Mouse (Mus musculus) kidney, adult 2 months (tissue): ENCODE results near the gene Gad1. TPM values are rescaled to one million over a fixed set of nuclear protein-coding genes. Genes with fewer than 3 reads are reported as not detected.

Source experiments
- DNase-seq: peaks from one replicate; pipeline ENCODE4 v3.0.0; 2021
- H3K27ac ChIP-seq: fragments of 200-500 bp; 2 replicates; pipeline ENCODE4 v1.5.1; 2012; ENCODE audit warnings: low read depth, low read length, control low read depth, inconsistent platforms; ENCODE audit not compliant: insufficient read depth
- H3K27me3 ChIP-seq: fragments of 200-500 bp; replicated peaks from 2 replicates; pipeline ENCODE4 v1.6.1; 2012; ENCODE audit warnings: mild to moderate bottlenecking, moderate library complexity, low read length, inconsistent platforms; ENCODE audit not compliant: control insufficient read depth, insufficient read depth
- H3K36me3 ChIP-seq: fragments of 200-500 bp; 2 replicates; pipeline ENCODE4 v1.6.1; 2012; ENCODE audit warnings: mild to moderate bottlenecking, moderate library complexity, low read length, inconsistent platforms; ENCODE audit not compliant: control insufficient read depth, insufficient read depth
- H3K4me1 ChIP-seq: fragments of 200-500 bp; 2 replicates; pipeline ENCODE4 v1.6.1; 2011; ENCODE audit warnings: low read length; ENCODE audit not compliant: control insufficient read depth, insufficient read depth
- H3K4me3 ChIP-seq: fragments of 200-500 bp; 2 replicates; pipeline ENCODE4 v1.5.1; 2011; ENCODE audit warnings: mild to moderate bottlenecking, low read depth, low read length, control low read depth; ENCODE audit not compliant: insufficient read depth
- CTCF ChIP-seq: fragments of 200-500 bp; conservative IDR thresholded peaks from 2 replicates; pipeline ENCODE4 v1.5.1; 2011; ENCODE audit warnings: low read depth, mild to moderate bottlenecking, control low read depth, low read length, moderate library complexity, mixed read lengths; ENCODE audit not compliant: insufficient read depth, insufficient read length
- POLR2A ChIP-seq: fragments of 200-500 bp; IDR thresholded peaks from one replicate; pipeline ENCODE4 v1.6.1; 2011; ENCODE audit warnings: low read depth, low read length, control low read depth
- WGBS: fragments of 180-500 bp; shearing (Covaris S2); methylation state at CpG from one replicate; pipeline ENCODE4 v1.1.7; 2018; 5-methylcytosine and 5-hydroxymethylcytosine counted together
- polyA plus RNA-seq: library from polyadenylated mRNA; depleted of rRNA; stranded (reverse); fragments of >200 nt; gene quantifications from 2 replicates; pipeline ENCODE4 v1.2.3, GENCODE M21; 2012; rRNA removed

The Gad1 gene
- polyA plus RNA-seq, 1 experiment: 0.31 TPM

- no peak overlapping the region; the same call in 1 of the 2 replicates for H3K27ac ChIP-seq
- no peak overlapping the region for H3K4me3 ChIP-seq
- no peaks in the 10 kb centered on the region for H3K27me3 ChIP-seq
- no peaks in the 10 kb centered on the region for H3K4me1 ChIP-seq
- peak; percentile 54 for DNase-seq
- WGBS: 44% methylated on average over 16 of the region's 16 CpGs
- TF ChIP-seq CTCF (no peak), POLR2A (no peak)
- H3K36me3 ChIP-seq: no peaks in the 10 kb centered on the region
Observed at GRCm38 (mm10) chr2:70642971-70643565, 90.2 kb downstream of the Gad1 start.

GRCm38 (mm10) chr2:70645266-70645780 lies 92.5 kb downstream of the Gad1 start:
- WGBS: 65% methylated on average over 6 of the region's 6 CpGs
- no peak for TF ChIP-seq CTCF
- TF ChIP-seq POLR2A: no peak

GRCm38 (mm10) chr2:70647681-70648080 lies 94.8 kb downstream of the Gad1 start:
- WGBS: 47% methylated on average over 4 of the region's 4 CpGs

More at GRCm38 (mm10) chr2:70645266-70645780, 92.5 kb downstream of the Gad1 start:
- Histone ChIP-seq H3K4me1 (no peaks in the 10 kb centered on the region), H3K36me3 (no peaks in the 10 kb centered on the region), H3K27me3 (no peaks in the 10 kb centered on the region), H3K4me3 (no peak overlapping the region), H3K27ac (no peak overlapping the region)
- DNase-seq: no peak

GRCm38 (mm10) chr2:70648271-70648670 lies 95.4 kb downstream of the Gad1 start:
- DNase-seq: no peak
- TF ChIP-seq CTCF (no peak), POLR2A (no peak)
- 86% methylated on average over 5 of the region's 5 CpGs for WGBS
- Histone ChIP-seq H3K4me3 (no peak overlapping the region), H3K4me1 (no peaks in the 10 kb centered on the region), H3K36me3 (no peaks in the 10 kb centered on the region), H3K27ac (no peak overlapping the region), H3K27me3 (no peaks in the 10 kb centered on the region)

More at GRCm38 (mm10) chr2:70647681-70648080, 94.8 kb downstream of the Gad1 start:
- no peak overlapping the region for H3K4me3 ChIP-seq
- TF ChIP-seq POLR2A: no peak
- TF ChIP-seq CTCF: no peak; the same call in 1 of the 2 replicates
- H3K36me3 ChIP-seq: no peaks in the 10 kb centered on the region
- DNase-seq: no peak
- no peaks in the 10 kb centered on the region for H3K27me3 ChIP-seq
- H3K27ac ChIP-seq: no peak overlapping the region
- H3K4me1 ChIP-seq: no peaks in the 10 kb centered on the region

- Histone ChIP-seq H3K4me3 (no peak overlapping the region), H3K27me3 (no peaks in the 10 kb centered on the region), H3K4me1 (no peaks in the 10 kb centered on the region), H3K27ac (no peak overlapping the region), H3K36me3 (no peaks in the 10 kb centered on the region)
- WGBS: 89% methylated on average over 4 of the region's 4 CpGs
- TF ChIP-seq CTCF: no peak
- no peak for TF ChIP-seq POLR2A
- no peak for DNase-seq
Observed at GRCm38 (mm10) chr2:70649471-70649870, 96.6 kb downstream of the Gad1 start.

Other genes with a start within 250 kb of the Gad1 start
- gene Sp5, start 78.1 kb upstream of the Gad1 start, polyA plus RNA-seq: 7.0 and 11.6 TPM in 2 replicates
- gene Erich2, start 44.3 kb upstream of the Gad1 start, polyA plus RNA-seq: 2.2 and 2.7 TPM in 2 replicates
- gene Gorasp2, start 108.5 kb downstream of the Gad1 start, polyA plus RNA-seq: 77.8 and 81.9 TPM in 2 replicates
- 0.39 and 0.45 TPM in 2 replicates for gene Gm26558, start 109.0 kb downstream of the Gad1 start, polyA plus RNA-seq